Mouse (Mus musculus): ENCODE results near the gene Gkap1. TPM values are rescaled to one million over a fixed set of nuclear protein-coding genes. Genes with fewer than 3 reads are reported as not detected.

The Gkap1 gene
- 7.5 and 9.8 TPM in 2 replicates for polyA plus RNA-seq (2021; fragmentation: Nextera tagmentation)
- long read RNA-seq, experiment 1, partial matches to known transcripts, result 3 of 7 reads
- long read RNA-seq, experiment 1, other reads (novel, unspliced or antisense), result 3 of 7 reads
- long read RNA-seq, experiment 2, partial matches to known transcripts, result 8 of 9 reads
- long read RNA-seq, experiment 2, other reads (novel, unspliced or antisense), result 1 of 9 reads

DNA sequence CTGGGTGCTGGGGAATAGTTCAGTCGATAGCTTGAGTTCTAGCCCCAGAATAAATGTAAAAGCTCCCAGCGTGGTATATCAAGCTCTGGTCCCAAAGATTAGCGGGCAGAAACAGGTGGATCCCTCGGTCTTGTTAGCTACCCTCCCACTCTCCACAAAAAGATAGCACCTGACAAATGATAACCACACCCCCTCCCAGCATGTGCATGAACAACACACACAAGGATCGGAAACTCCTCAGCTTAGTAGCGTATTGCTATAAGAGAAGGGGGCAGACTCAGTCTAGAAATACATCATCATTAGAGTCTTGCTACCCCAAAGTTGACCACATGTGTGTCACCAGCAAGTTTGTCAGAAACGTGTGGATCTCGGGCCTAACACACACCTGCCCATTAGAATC, at the start of gene Gkap1:
Gene Gkap1, minus strand, starts transcription at position 101 of the 400 bp plus-strand sequence.

GRCm38 (mm10) chr13:58215592-58216341, 59.7 kb downstream of the Gkap1 start, which contains the start of gene Ubqln1:
Gene Ubqln1 (minus strand): TSS chr13:58215653.

Other genes starting within 250 kb of the Gkap1 start
- gene Klhl3, start 162.1 kb downstream of the Gkap1 start, polyA plus RNA-seq (2021; fragmentation: Nextera tagmentation), result 24.1 and 33.0 TPM in 2 replicates
- 10.3 and 16.5 TPM in 2 replicates for gene Hnrnpa0, start 147.1 kb downstream of the Gkap1 start, polyA plus RNA-seq (2021; fragmentation: Nextera tagmentation)
- gene Idnk, start 118.0 kb downstream of the Gkap1 start, polyA plus RNA-seq (2021; fragmentation: Nextera tagmentation), result 59.9 and 67.7 TPM in 2 replicates
- 28.6 and 92.8 TPM in 2 replicates for gene Ubqln1, start 60.0 kb downstream of the Gkap1 start, polyA plus RNA-seq (2021; fragmentation: Nextera tagmentation)
- 0.26 and 0.47 TPM in 2 replicates for gene Kif27, start 83.4 kb upstream of the Gkap1 start, polyA plus RNA-seq (2021; fragmentation: Nextera tagmentation)
- 14.6 and 16.6 TPM in 2 replicates for gene 2210016F16Rik, start 109.5 kb upstream of the Gkap1 start, polyA plus RNA-seq (2021; fragmentation: Nextera tagmentation)
- 9.0 and 9.4 TPM in 2 replicates for gene Rmi1, start 126.5 kb upstream of the Gkap1 start, polyA plus RNA-seq (2021; fragmentation: Nextera tagmentation)
- 312 and 388 TPM in 2 replicates for gene Hnrnpk, start 127.6 kb upstream of the Gkap1 start, polyA plus RNA-seq (2021; fragmentation: Nextera tagmentation)